Mouse (Mus musculus) heart, adult 2 months (tissue): Measurements from ENCODE around the gene Tnks2.

ENCODE experiments used
- CTCF ChIP-seq: fragments of 200-600 bp; IDR thresholded peaks from 2 replicates; pipeline ENCODE4 v1.8.1; 2022; ENCODE audit warnings: antibody characterized with exemption, mild to moderate bottlenecking, moderate library complexity
- POLR2A ChIP-seq: fragments of 200-500 bp; IDR thresholded peaks from 2 replicates; pipeline ENCODE4 v1.6.1; 2011; ENCODE audit warnings: mild to moderate bottlenecking, low read depth, low read length, control low read depth; ENCODE audit not compliant: insufficient read depth

- no peak for TF ChIP-seq POLR2A
- no peak for TF ChIP-seq CTCF
These were observed 6.3 kb downstream of the Tnks2 start for GRCm38 (mm10) chr19:36840301-36840700.
